Mouse (Mus musculus) limb, embryonic 15.5 days (tissue): Measurements from ENCODE around the gene Rwdd1. TPM values are rescaled to one million over a fixed set of nuclear protein-coding genes. Genes with fewer than 3 reads are reported as not detected.

Source experiments
- ATAC-seq: fragments of 200-750 bp; cut with Nextera tagmentation; 2 replicates; pipeline ENCODE4 v1.8.0; 2017; ENCODE audit warnings: low read depth, moderate TSS enrichment; ENCODE audit not compliant: insufficient number of reproducible peaks, low FRiP score, low TSS enrichment
- H3K27ac ChIP-seq: fragments of 300-500 bp; sonication (generic); 2 replicates; pipeline ENCODE4 v1.5.1; 2015; ENCODE audit warnings: moderate library complexity, mild to moderate bottlenecking, inconsistent platforms
- H3K27me3 ChIP-seq: fragments of 300-500 bp; sonication (generic); 2 replicates; pipeline ENCODE4 v1.6.1; 2015; ENCODE audit warnings: inconsistent platforms
- H3K36me3 ChIP-seq: fragments of 300-500 bp; sonication (generic); 2 replicates; pipeline ENCODE4 v1.6.1; 2015; ENCODE audit warnings: inconsistent platforms
- H3K4me1 ChIP-seq: fragments of 300-500 bp; sonication (generic); 2 replicates; pipeline ENCODE4 v1.6.1; 2015; ENCODE audit warnings: inconsistent platforms
- H3K4me2 ChIP-seq: fragments of 300-500 bp; sonication (generic); 2 replicates; pipeline ENCODE4 v1.6.1; 2015; ENCODE audit warnings: mild to moderate bottlenecking, inconsistent platforms
- H3K4me3 ChIP-seq: fragments of 300-500 bp; sonication (generic); 2 replicates; pipeline ENCODE4 v1.5.1; 2015; ENCODE audit warnings: mild to moderate bottlenecking, inconsistent platforms
- H3K9ac ChIP-seq: fragments of 300-500 bp; sonication (generic); 2 replicates; pipeline ENCODE4 v1.6.1; 2015; ENCODE audit warnings: inconsistent platforms
- H3K9me3 ChIP-seq: fragments of 300-500 bp; sonication (generic); 2 replicates; pipeline ENCODE4 v1.6.1; 2016; ENCODE audit warnings: inconsistent platforms
- WGBS: fragments of 180-500 bp; shearing (Covaris S2); methylation state at CpG from one replicate; pipeline ENCODE4 v1.1.7; 2015; 5-methylcytosine and 5-hydroxymethylcytosine counted together
- polyA plus RNA-seq: library from polyadenylated mRNA; unstranded; fragments of >200 nt; fragmentation: Nextera tagmentation; extraction: Ambion mirVana; gene quantifications from 2 replicates; pipeline ENCODE4 v1.2.1, GENCODE M21; 2015

Rwdd1 gene
- 116 and 118 TPM in 2 replicates for polyA plus RNA-seq

GRCm38 (mm10) chr10:34019302-34020075 is at the start of gene Rwdd1:
Gene Rwdd1 (minus strand): TSS chr10:34019624.
- ATAC-seq, result peak; percentile 100
- WGBS, result under 1% methylated on average over 82 of the region's 82 CpGs
- H3K4me1 ChIP-seq, result peaks cover 14% of the 10 kb centered on the region

GRCm38 (mm10) chr10:34066591-34066990 is 47.2 kb upstream of the Rwdd1 start:
- Histone ChIP-seq H3K4me2 (no peak overlapping the region), H3K27ac (no peak overlapping the region), H3K27me3 (no peaks in the 10 kb centered on the region), H3K9me3 (no peaks in the 10 kb centered on the region), H3K9ac (no peak overlapping the region), H3K4me1 (no peaks in the 10 kb centered on the region), H3K36me3 (no peaks in the 10 kb centered on the region), H3K4me3 (no peak overlapping the region)
- WGBS, result 58% methylated on average over 3 of the region's 3 CpGs
- ATAC-seq, result no peak

More at GRCm38 (mm10) chr10:34019302-34020075, at the start of gene Rwdd1:
- H3K9me3 ChIP-seq, result no peaks in the 10 kb centered on the region
- H3K9ac ChIP-seq, result peak within 1 kb of the TSS; percentile 59
- H3K27ac ChIP-seq, result peak within 1 kb of the TSS; percentile 93
- H3K27me3 ChIP-seq, result no peaks in the 10 kb centered on the region
- H3K4me2 ChIP-seq, result peak within 1 kb of the TSS; percentile 54
- no peaks in the 10 kb centered on the region for H3K36me3 ChIP-seq
- H3K4me3 ChIP-seq, result peak within 1 kb of the TSS; percentile 61

- Histone ChIP-seq H3K9me3 (no peaks in the 10 kb centered on the region), H3K9ac (no peak overlapping the region), H3K27ac (no peak overlapping the region), H3K4me3 (no peak overlapping the region), H3K36me3 (no peaks in the 10 kb centered on the region), H3K4me2 (no peak overlapping the region), H3K27me3 (no peaks in the 10 kb centered on the region), H3K4me1 (no peaks in the 10 kb centered on the region)
- WGBS, result 78% methylated on average over 2 of the region's 2 CpGs
- no peak for ATAC-seq
Observed at GRCm38 (mm10) chr10:34053987-34054386, 34.6 kb upstream of the Rwdd1 start.

- no peaks in the 10 kb centered on the region for H3K27me3 ChIP-seq
- ATAC-seq, result no peak
- H3K36me3 ChIP-seq, result no peaks in the 10 kb centered on the region
- H3K4me1 ChIP-seq, result no peaks in the 10 kb centered on the region
- H3K9ac ChIP-seq, result no peak within 1 kb of the TSS
- H3K4me2 ChIP-seq, result no peak within 1 kb of the TSS
- no peak within 1 kb of the TSS for H3K4me3 ChIP-seq
- no peak within 1 kb of the TSS for H3K27ac ChIP-seq
- no peaks in the 10 kb centered on the region for H3K9me3 ChIP-seq
- 80% methylated on average over 5 of the region's 5 CpGs for WGBS
Observed at GRCm38 (mm10) chr10:34044210-34044609, 24.8 kb upstream of the Rwdd1 start, which contains the start of gene Calhm4. Gene Calhm4 (minus strand): TSS chr10:34044310.

- Histone ChIP-seq H3K4me2 (no peak within 1 kb of the TSS), H3K4me1 (peaks cover 7% of the 10 kb centered on the region; the same call in 1 of the 2 replicates), H3K27me3 (no peaks in the 10 kb centered on the region), H3K36me3 (no peaks in the 10 kb centered on the region), H3K27ac (no peak within 1 kb of the TSS), H3K9ac (no peak within 1 kb of the TSS), H3K4me3 (no peak within 1 kb of the TSS), H3K9me3 (no peaks in the 10 kb centered on the region)
- ATAC-seq, result no peak
- WGBS, result 56% methylated on average over 3 of the region's 3 CpGs
Observed at GRCm38 (mm10) chr10:34037401-34037800, 18.0 kb upstream of the Rwdd1 start, which contains the start of gene Trappc3l. Gene Trappc3l (plus strand): TSS chr10:34037597.

GRCm38 (mm10) chr10:34036587-34036986 is 17.2 kb upstream of the Rwdd1 start:
- Histone ChIP-seq H3K4me1 (peaks cover 7% of the 10 kb centered on the region; the same call in 1 of the 2 replicates), H3K4me2 (no peak overlapping the region), H3K9me3 (no peaks in the 10 kb centered on the region), H3K36me3 (no peaks in the 10 kb centered on the region), H3K9ac (no peak overlapping the region), H3K4me3 (no peak overlapping the region), H3K27me3 (no peaks in the 10 kb centered on the region), H3K27ac (no peak overlapping the region)
- no peak for ATAC-seq
- 11% methylated on average over 5 of the region's 5 CpGs for WGBS

- ATAC-seq, result 0 out of 2 replicates have a peak, but pooled peaks have one; percentile 61
- no peak overlapping the region for H3K27ac ChIP-seq
- H3K9ac ChIP-seq, result 0 out of 2 replicates have a peak overlapping the region, but pooled peaks have one; percentile 4
- peak overlapping the region; percentile 18; the same call in 1 of the 2 replicates for H3K4me3 ChIP-seq
- H3K9me3 ChIP-seq, result no peaks in the 10 kb centered on the region
- WGBS, result 17% methylated on average over 22 of the region's 22 CpGs
- H3K36me3 ChIP-seq, result no peaks in the 10 kb centered on the region
- H3K4me2 ChIP-seq, result peak overlapping the region; percentile 41
- H3K4me1 ChIP-seq, result peaks cover 7% of the 10 kb centered on the region; the same call in 1 of the 2 replicates
- H3K27me3 ChIP-seq, result no peaks in the 10 kb centered on the region
Observed at GRCm38 (mm10) chr10:34033630-34034305, 14.3 kb upstream of the Rwdd1 start.

GRCm38 (mm10) chr10:34030322-34030721 is 10.9 kb upstream of the Rwdd1 start:
- H3K9ac ChIP-seq, result no peak overlapping the region
- 78% methylated on average over 5 of the region's 5 CpGs for WGBS
- no peak overlapping the region for H3K4me3 ChIP-seq
- ATAC-seq, result no peak
- H3K27me3 ChIP-seq, result no peaks in the 10 kb centered on the region
- no peaks in the 10 kb centered on the region for H3K36me3 ChIP-seq
- peaks cover 7% of the 10 kb centered on the region; the same call in 1 of the 2 replicates for H3K4me1 ChIP-seq
- no peaks in the 10 kb centered on the region for H3K9me3 ChIP-seq
- no peak overlapping the region for H3K27ac ChIP-seq
- H3K4me2 ChIP-seq, result no peak overlapping the region

- under 1% methylated on average over 21 of the region's 21 CpGs for WGBS
- Histone ChIP-seq H3K4me3 (peak overlapping the region; percentile 61), H3K27ac (peak overlapping the region; percentile 93), H3K4me1 (peaks cover 14% of the 10 kb centered on the region), H3K27me3 (no peaks in the 10 kb centered on the region), H3K36me3 (no peaks in the 10 kb centered on the region), H3K4me2 (peak overlapping the region; percentile 54), H3K9ac (peak overlapping the region; percentile 59), H3K9me3 (no peaks in the 10 kb centered on the region)
- no peak; the same call in 1 of the 2 replicates for ATAC-seq
Observed at GRCm38 (mm10) chr10:34018746-34019301, 600 bp downstream of the Rwdd1 start.

GRCm38 (mm10) chr10:34013241-34013640 is 6.2 kb downstream of the Rwdd1 start:
- no peak for ATAC-seq

GRCm38 (mm10) chr10:34012581-34012980 is 6.8 kb downstream of the Rwdd1 start:
- H3K27ac ChIP-seq, result no peak overlapping the region
- no peak overlapping the region for H3K4me3 ChIP-seq
- ATAC-seq, result no peak
- no peaks in the 10 kb centered on the region for H3K27me3 ChIP-seq
- no peaks in the 10 kb centered on the region for H3K9me3 ChIP-seq
- H3K4me1 ChIP-seq, result no peaks in the 10 kb centered on the region
- H3K36me3 ChIP-seq, result peaks cover 18% of the 10 kb centered on the region
- no peak overlapping the region for H3K4me2 ChIP-seq
- 94% methylated on average over 4 of the region's 4 CpGs for WGBS
- no peak overlapping the region for H3K9ac ChIP-seq

More at GRCm38 (mm10) chr10:34013241-34013640, 6.2 kb downstream of the Rwdd1 start:
- Histone ChIP-seq H3K9me3 (no peaks in the 10 kb centered on the region), H3K27me3 (no peaks in the 10 kb centered on the region), H3K36me3 (peaks cover 12% of the 10 kb centered on the region), H3K9ac (no peak overlapping the region), H3K27ac (no peak overlapping the region), H3K4me1 (peaks cover 4% of the 10 kb centered on the region), H3K4me2 (no peak overlapping the region), H3K4me3 (no peak overlapping the region)
- WGBS, result 81% methylated on average over 2 of the region's 2 CpGs
